Mouse (Mus musculus) effector memory CD4-positive, alpha-beta T cell, adult 5 months (primary cell): ENCODE results near the gene Chst10. TPM values are rescaled to one million over a fixed set of nuclear protein-coding genes. Genes with fewer than 3 reads are reported as not detected.

Source experiments
- polyA plus RNA-seq: library from polyadenylated mRNA; unstranded; fragments of 100-300 nt; shearing (Covaris generic); gene quantifications from one replicate; pipeline ENCODE4 v1.2.1, GENCODE M21; 2017

Gene Chst10
- polyA plus RNA-seq: 15.9 TPM

DNA sequence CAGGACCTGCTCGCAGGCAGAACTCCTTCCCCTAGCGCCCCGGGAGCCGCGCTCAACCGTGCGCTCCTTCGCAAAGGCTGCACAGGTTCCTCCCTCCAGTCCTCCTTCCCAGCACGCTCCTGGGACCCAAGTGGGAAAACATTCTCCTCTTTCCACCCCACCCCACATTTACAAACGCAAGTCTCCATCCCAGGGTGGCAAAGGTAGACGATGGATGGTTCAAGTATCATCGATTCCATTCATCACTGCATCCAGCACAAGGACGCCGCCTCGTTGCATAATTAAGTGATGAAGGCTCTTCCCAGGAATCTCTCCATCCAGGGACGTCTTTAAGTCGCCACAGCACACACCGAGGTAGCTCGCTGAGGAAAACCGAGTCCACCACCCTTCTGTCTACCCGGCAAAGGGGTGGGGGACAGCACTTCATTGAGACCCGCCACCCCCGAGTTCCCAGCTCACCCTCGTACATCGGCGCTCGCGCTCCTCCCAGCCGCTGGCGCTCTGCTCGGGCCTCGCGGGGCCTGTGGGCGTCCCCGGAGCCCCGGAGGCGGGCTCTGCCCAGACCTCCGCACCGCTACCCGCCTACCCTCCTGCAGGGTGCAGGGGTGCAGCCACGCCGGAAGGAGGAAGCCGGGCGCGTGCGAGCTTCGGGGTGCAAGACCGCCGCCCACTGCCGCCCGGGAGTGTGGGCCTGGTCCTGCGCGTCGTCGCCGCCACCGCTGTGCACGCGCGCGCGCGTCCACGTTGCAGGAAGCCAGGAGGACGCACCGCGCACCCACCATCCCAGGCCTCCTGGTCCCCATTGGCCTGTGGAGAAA lies at the start of gene Chst10:
TSS of gene Chst10 (minus strand) at position 731 of the 818 bp plus-strand sequence.

DNA sequence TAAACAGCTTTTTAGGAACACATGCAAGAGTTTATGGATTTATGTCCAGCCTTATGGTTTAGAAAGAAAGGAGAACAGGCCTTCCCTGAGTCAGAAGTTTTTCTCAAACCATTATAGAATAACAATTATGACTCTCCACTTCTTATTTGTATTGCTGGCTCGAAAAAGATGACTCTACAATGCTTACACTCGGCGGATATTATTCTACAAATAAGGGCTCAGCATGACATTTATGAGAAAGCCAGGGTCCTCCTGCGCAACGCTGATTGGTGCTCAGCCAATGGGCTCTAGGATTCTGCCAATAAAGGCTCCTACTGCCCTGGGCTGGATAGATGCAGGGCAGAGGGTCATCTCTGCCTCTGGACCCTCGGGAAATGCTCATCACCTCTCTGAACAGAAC lies 40.9 kb upstream of the Chst10 start, which contains the start of gene Nms:
TSS of gene Nms (plus strand) at position 301 of the 400 bp plus-strand sequence.

DNA sequence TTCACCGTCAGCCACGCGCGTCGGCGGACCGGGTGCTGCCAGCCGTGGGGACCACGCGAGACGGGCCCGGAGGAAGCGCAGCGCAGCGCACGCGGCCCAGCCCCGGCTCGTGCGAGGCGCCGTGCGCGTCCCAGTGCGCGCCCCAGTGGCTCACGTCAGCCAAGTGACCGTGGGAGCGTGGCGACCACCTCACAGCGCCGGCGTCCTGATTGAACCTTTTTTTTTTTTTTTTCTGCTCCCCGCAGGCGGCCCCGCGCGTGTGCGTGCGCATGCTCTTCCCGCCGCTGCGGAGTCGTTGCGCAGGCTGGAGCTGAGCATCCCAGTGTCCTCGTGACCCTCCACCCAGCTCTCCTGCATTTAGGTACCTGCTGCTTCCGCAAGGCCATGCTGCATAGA lies 61.5 kb downstream of the Chst10 start, which contains the start of gene Lonrf2:
TSS of gene Lonrf2 (minus strand) at position 235 of the 396 bp plus-strand sequence.

Other genes with a start within 250 kb of the Chst10 start
- 51.4 TPM for gene Aff3, start 233.2 kb downstream of the Chst10 start, polyA plus RNA-seq
- not detected for gene Lonrf2, start 61.5 kb downstream of the Chst10 start, polyA plus RNA-seq
- not detected for gene Nms, start 41.0 kb upstream of the Chst10 start, polyA plus RNA-seq
- gene Pdcl3, start 87.4 kb upstream of the Chst10 start, polyA plus RNA-seq: 62.1 TPM